Mouse (Mus musculus): Measurements from ENCODE around the gene Acsm1. TPM values are rescaled to one million over a fixed set of nuclear protein-coding genes. Genes with fewer than 3 reads are reported as not detected.
A peak's percentile ranks its signal among the peaks of the same experiment; 100 is the strongest.

Acsm1 gene
- polyA plus RNA-seq, 1 experiment from 2014 or later: 0.47 TPM

DNA sequence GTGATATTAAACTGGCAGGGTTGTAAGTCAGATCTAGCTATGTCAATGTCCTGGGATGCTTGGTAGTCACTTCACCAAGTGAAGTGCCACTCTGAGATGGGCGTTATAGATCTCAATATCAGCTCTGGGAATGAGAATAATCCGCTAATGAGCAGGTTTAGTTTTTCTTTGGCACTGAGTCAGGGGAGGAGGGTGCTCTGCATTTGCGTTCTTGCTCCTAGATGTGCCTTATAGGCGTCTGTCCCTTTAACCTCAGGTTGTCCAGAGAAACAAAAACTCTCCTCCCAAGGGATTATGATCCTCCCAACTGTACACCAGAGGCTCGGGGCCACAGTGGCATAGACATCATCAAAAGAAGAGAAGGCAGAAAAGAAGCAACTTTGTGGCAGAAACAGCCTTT is 82.9 kb downstream of the Acsm1 start, which contains the start of gene Acsm4:
Gene Acsm4, plus strand, starts transcription at position 301 of the 400 bp plus-strand sequence.
- peak; percentile 9 for DNase-seq (ENCODE audit: low spot score)
- no peak within 1 kb of the TSS for H3K27ac ChIP-seq (replicated peaks; ENCODE audit: low read depth, low read length)
- 68% methylated on average over 5 of the region's 5 CpGs for WGBS
- no peak within 1 kb of the TSS for H3K4me2 ChIP-seq (ENCODE audit: low read depth, low read length)
- no peak within 1 kb of the TSS for H3K9ac ChIP-seq (ENCODE audit: low read depth, low read length)
- H3K4me1 ChIP-seq (ENCODE audit: control insufficient read depth, insufficient read depth, low read length): no peaks in the 10 kb centered on the region
- no peaks in the 10 kb centered on the region for H3K36me3 ChIP-seq (ENCODE audit: control insufficient read depth, insufficient read depth, low read length)
- H3K4me3 ChIP-seq (ENCODE audit: low read depth, low read length): no peak within 1 kb of the TSS
- H3K9me3 ChIP-seq (ENCODE audit: control insufficient read depth, low read length): no peaks in the 10 kb centered on the region
- ATAC-seq (ENCODE audit: low read depth): peak; percentile 44; the same call in 1 of the 2 replicates
- H3K27me3 ChIP-seq (replicated peaks; ENCODE audit: control insufficient read depth, insufficient read depth, low read length): no peaks in the 10 kb centered on the region

DNA sequence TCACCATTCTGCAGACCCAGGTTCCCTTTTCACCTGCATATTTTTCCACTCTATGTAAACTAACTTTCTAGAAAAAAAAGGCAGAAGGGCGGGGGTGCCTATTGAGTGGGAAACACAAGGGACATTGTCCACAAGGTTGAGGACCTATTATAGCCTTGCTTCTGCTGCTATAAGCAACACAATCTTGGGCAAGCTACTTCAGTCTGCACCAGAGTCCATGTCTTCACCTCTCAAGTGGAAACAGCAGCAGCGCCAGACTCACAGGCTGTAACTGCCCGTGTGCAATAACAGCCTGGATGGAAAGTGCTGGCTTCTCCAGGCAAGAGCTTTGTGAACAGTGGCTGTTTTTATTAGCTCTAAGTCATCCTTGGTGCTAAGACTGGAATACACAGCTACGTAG is 85.5 kb downstream of the Acsm1 start:
- Histone ChIP-seq H3K9ac (ENCODE audit: low read depth, low read length) (no peak overlapping the region), H3K27ac (replicated peaks; ENCODE audit: low read depth, low read length) (no peak overlapping the region), H3K4me3 (ENCODE audit: low read depth, low read length) (no peak overlapping the region), H3K4me1 (ENCODE audit: control insufficient read depth, insufficient read depth, low read length) (no peaks in the 10 kb centered on the region), H3K4me2 (ENCODE audit: low read depth, low read length) (no peak overlapping the region), H3K27me3 (replicated peaks; ENCODE audit: control insufficient read depth, insufficient read depth, low read length) (no peaks in the 10 kb centered on the region), H3K36me3 (ENCODE audit: control insufficient read depth, insufficient read depth, low read length) (no peaks in the 10 kb centered on the region), H3K9me3 (ENCODE audit: control insufficient read depth, low read length) (no peaks in the 10 kb centered on the region)
- DNase-seq (ENCODE audit: low spot score): no peak
- ATAC-seq (ENCODE audit: low read depth): no peak
- WGBS: 83% methylated on average over 4 of the region's 4 CpGs

DNA sequence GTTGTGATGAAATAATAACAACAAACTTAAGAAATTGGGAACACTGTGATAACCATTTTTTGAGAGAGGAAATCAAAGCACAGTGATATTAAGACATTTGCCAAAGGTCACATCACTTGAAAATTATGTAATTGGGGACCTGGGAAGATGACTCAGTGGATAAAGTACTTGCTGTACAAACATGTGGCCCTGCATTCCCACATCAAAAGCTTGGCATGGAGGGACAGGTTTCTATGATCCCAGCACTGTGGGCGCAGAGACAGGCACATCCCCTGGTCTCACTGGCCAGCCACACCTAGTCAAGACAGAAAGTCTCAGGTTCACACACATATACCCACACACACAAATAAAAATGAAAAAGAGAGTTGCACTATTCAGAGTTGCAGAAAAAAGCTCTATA is 88.1 kb downstream of the Acsm1 start:
- Histone ChIP-seq H3K4me3 (ENCODE audit: low read depth, low read length) (no peak overlapping the region), H3K36me3 (ENCODE audit: control insufficient read depth, insufficient read depth, low read length) (no peaks in the 10 kb centered on the region), H3K9me3 (ENCODE audit: control insufficient read depth, low read length) (no peaks in the 10 kb centered on the region), H3K27me3 (replicated peaks; ENCODE audit: control insufficient read depth, insufficient read depth, low read length) (no peaks in the 10 kb centered on the region), H3K4me1 (ENCODE audit: control insufficient read depth, insufficient read depth, low read length) (no peaks in the 10 kb centered on the region), H3K27ac (replicated peaks; ENCODE audit: low read depth, low read length) (no peak overlapping the region), H3K9ac (ENCODE audit: low read depth, low read length) (no peak overlapping the region), H3K4me2 (ENCODE audit: low read depth, low read length) (no peak overlapping the region)
- ATAC-seq (ENCODE audit: low read depth): no peak
- no peak for DNase-seq (ENCODE audit: low spot score)
- 68% methylated on average over 1 of the region's 1 CpGs for WGBS

Other genes starting within 250 kb of the Acsm1 start
- gene Gp2, start 147.7 kb upstream of the Acsm1 start, polyA plus RNA-seq (2014; fragmentation: Nextera tagmentation; extraction: Ambion mirVana): not detected in 2 replicates
- gene Umod, start 127.7 kb upstream of the Acsm1 start, polyA plus RNA-seq (2014; fragmentation: Nextera tagmentation; extraction: Ambion mirVana): 0.13 TPM in 1 of 2 replicates, not detected in the other
- gene Acsm5, start 87.6 kb upstream of the Acsm1 start, polyA plus RNA-seq (2014; fragmentation: Nextera tagmentation; extraction: Ambion mirVana): 0.15 and 0.20 TPM in 2 replicates
- not detected in 2 replicates for gene Pdilt, start 83.5 kb upstream of the Acsm1 start, polyA plus RNA-seq (2014; fragmentation: Nextera tagmentation; extraction: Ambion mirVana)
- not detected in 2 replicates for gene Acsm2, start 52.7 kb upstream of the Acsm1 start, polyA plus RNA-seq (2014; fragmentation: Nextera tagmentation; extraction: Ambion mirVana)
- 8.9 and 9.6 TPM in 2 replicates for gene Acsm4, start 83.0 kb downstream of the Acsm1 start, polyA plus RNA-seq (2014; fragmentation: Nextera tagmentation; extraction: Ambion mirVana)
- 65.3 and 82.7 TPM in 2 replicates for gene Thumpd1, start 113.8 kb downstream of the Acsm1 start, polyA plus RNA-seq (2014; fragmentation: Nextera tagmentation; extraction: Ambion mirVana)
- gene Acsm3, start 153.9 kb downstream of the Acsm1 start, polyA plus RNA-seq (2014; fragmentation: Nextera tagmentation; extraction: Ambion mirVana): 0.24 TPM in 2 replicates
- gene Rexo5, start 187.0 kb downstream of the Acsm1 start, polyA plus RNA-seq (2014; fragmentation: Nextera tagmentation; extraction: Ambion mirVana): 17.8 and 24.2 TPM in 2 replicates
- 22.2 and 25.0 TPM in 2 replicates for gene Eri2, start 187.0 kb downstream of the Acsm1 start, polyA plus RNA-seq (2014; fragmentation: Nextera tagmentation; extraction: Ambion mirVana)

Data from embryonic facial prominence, embryonic 14.5 days (tissue).